Mouse (Mus musculus): ENCODE measurements around the gene Aipl1. TPM values are rescaled to one million over a fixed set of nuclear protein-coding genes. Genes with fewer than 3 reads are reported as not detected.

The Aipl1 gene
- polyA plus RNA-seq, 1 experiment = 1.3 TPM

GRCm38 (mm10) chr11:72027836-72028235 is 9.5 kb downstream of the Aipl1 start:
- Histone ChIP-seq H3K27me3 (ENCODE audit: control insufficient read depth, insufficient read depth, low read length, poor library complexity, severe bottlenecking) (no peaks in the 10 kb centered on the region), H3K4me1 (ENCODE audit: control insufficient read depth, insufficient read depth, low read length) (no peaks in the 10 kb centered on the region), H3K9me3 (replicated peaks; ENCODE audit: control insufficient read depth, insufficient read depth, low read length, poor library complexity, severe bottlenecking) (no peaks in the 10 kb centered on the region), H3K27ac (ENCODE audit: insufficient read depth, low read length) (no peak overlapping the region), H3K9ac (ENCODE audit: low read depth, poor library complexity, severe bottlenecking) (no peak overlapping the region), H3K36me3 (ENCODE audit: control insufficient read depth, insufficient read depth, low read length, poor library complexity, severe bottlenecking) (no peaks in the 10 kb centered on the region), H3K4me3 (ENCODE audit: low read depth, low read length) (no peak overlapping the region)
- TF ChIP-seq EP300 (IDR thresholded peaks at IDR 0.05; ENCODE audit: insufficient read depth, low read depth, low read length) = no peak
- no peak for TF ChIP-seq CTCF (IDR thresholded peaks at IDR 0.05; ENCODE audit: low read depth, low read length)
- TF ChIP-seq POLR2A (IDR thresholded peaks at IDR 0.05; ENCODE audit: insufficient read depth, low read length) = no peak

GRCm38 (mm10) chr11:72026516-72026915 is 10.8 kb downstream of the Aipl1 start:
- Histone ChIP-seq H3K27me3 (ENCODE audit: control insufficient read depth, insufficient read depth, low read length, poor library complexity, severe bottlenecking) (no peaks in the 10 kb centered on the region), H3K36me3 (ENCODE audit: control insufficient read depth, insufficient read depth, low read length, poor library complexity, severe bottlenecking) (no peaks in the 10 kb centered on the region), H3K9ac (ENCODE audit: low read depth, poor library complexity, severe bottlenecking) (no peak overlapping the region), H3K4me1 (ENCODE audit: control insufficient read depth, insufficient read depth, low read length) (no peaks in the 10 kb centered on the region), H3K27ac (ENCODE audit: insufficient read depth, low read length) (no peak overlapping the region), H3K9me3 (replicated peaks; ENCODE audit: control insufficient read depth, insufficient read depth, low read length, poor library complexity, severe bottlenecking) (no peaks in the 10 kb centered on the region), H3K4me3 (ENCODE audit: low read depth, low read length) (no peak overlapping the region)
- TF ChIP-seq EP300 (IDR thresholded peaks at IDR 0.05; ENCODE audit: insufficient read depth, low read depth, low read length) = no peak
- no peak for TF ChIP-seq POLR2A (IDR thresholded peaks at IDR 0.05; ENCODE audit: insufficient read depth, low read length)
- no peak for TF ChIP-seq CTCF (IDR thresholded peaks at IDR 0.05; ENCODE audit: low read depth, low read length)

- H3K9me3 ChIP-seq (replicated peaks; ENCODE audit: control insufficient read depth, insufficient read depth, low read length, poor library complexity, severe bottlenecking) = no peaks in the 10 kb centered on the region
- H3K36me3 ChIP-seq (ENCODE audit: control insufficient read depth, insufficient read depth, low read length, poor library complexity, severe bottlenecking) = no peaks in the 10 kb centered on the region
- TF ChIP-seq POLR2A (IDR thresholded peaks at IDR 0.05; ENCODE audit: insufficient read depth, low read length) (no peak), CTCF (IDR thresholded peaks at IDR 0.05; ENCODE audit: low read depth, low read length) (no peak), EP300 (IDR thresholded peaks at IDR 0.05; ENCODE audit: insufficient read depth, low read depth, low read length) (no peak)
- H3K27me3 ChIP-seq (ENCODE audit: control insufficient read depth, insufficient read depth, low read length, poor library complexity, severe bottlenecking) = no peaks in the 10 kb centered on the region
- H3K27ac ChIP-seq (ENCODE audit: insufficient read depth, low read length) = no peak overlapping the region
- no peak overlapping the region for H3K4me3 ChIP-seq (ENCODE audit: low read depth, low read length)
- H3K4me1 ChIP-seq (ENCODE audit: control insufficient read depth, insufficient read depth, low read length) = no peaks in the 10 kb centered on the region
- no peak overlapping the region for H3K9ac ChIP-seq (ENCODE audit: low read depth, poor library complexity, severe bottlenecking)
Observed at GRCm38 (mm10) chr11:72025843-72026242, 11.5 kb downstream of the Aipl1 start.

- H3K9ac ChIP-seq (ENCODE audit: low read depth, poor library complexity, severe bottlenecking) = no peak overlapping the region
- no peaks in the 10 kb centered on the region for H3K27me3 ChIP-seq (ENCODE audit: control insufficient read depth, insufficient read depth, low read length, poor library complexity, severe bottlenecking)
- no peaks in the 10 kb centered on the region for H3K4me1 ChIP-seq (ENCODE audit: control insufficient read depth, insufficient read depth, low read length)
- no peak overlapping the region for H3K4me3 ChIP-seq (ENCODE audit: low read depth, low read length)
- H3K36me3 ChIP-seq (ENCODE audit: control insufficient read depth, insufficient read depth, low read length, poor library complexity, severe bottlenecking) = no peaks in the 10 kb centered on the region
- H3K9me3 ChIP-seq (replicated peaks; ENCODE audit: control insufficient read depth, insufficient read depth, low read length, poor library complexity, severe bottlenecking) = no peaks in the 10 kb centered on the region
- no peak overlapping the region for H3K27ac ChIP-seq (ENCODE audit: insufficient read depth, low read length)
- TF ChIP-seq POLR2A (IDR thresholded peaks at IDR 0.05; ENCODE audit: insufficient read depth, low read length) (no peak), CTCF (IDR thresholded peaks at IDR 0.05; ENCODE audit: low read depth, low read length) (peak; percentile 69)
Observed at GRCm38 (mm10) chr11:72024193-72024781, 13.0 kb downstream of the Aipl1 start.

- no peaks in the 10 kb centered on the region for H3K4me1 ChIP-seq (ENCODE audit: control insufficient read depth, insufficient read depth, low read length)
- no peak overlapping the region for H3K9ac ChIP-seq (ENCODE audit: low read depth, poor library complexity, severe bottlenecking)
- no peak for TF ChIP-seq POLR2A (IDR thresholded peaks at IDR 0.05; ENCODE audit: insufficient read depth, low read length)
- TF ChIP-seq EP300 (IDR thresholded peaks at IDR 0.05; ENCODE audit: insufficient read depth, low read depth, low read length) = no peak
- TF ChIP-seq CTCF (IDR thresholded peaks at IDR 0.05; ENCODE audit: low read depth, low read length) = peak; percentile 7
- no peak overlapping the region for H3K27ac ChIP-seq (ENCODE audit: insufficient read depth, low read length)
- no peaks in the 10 kb centered on the region for H3K36me3 ChIP-seq (ENCODE audit: control insufficient read depth, insufficient read depth, low read length, poor library complexity, severe bottlenecking)
- no peaks in the 10 kb centered on the region for H3K27me3 ChIP-seq (ENCODE audit: control insufficient read depth, insufficient read depth, low read length, poor library complexity, severe bottlenecking)
- no peaks in the 10 kb centered on the region for H3K9me3 ChIP-seq (replicated peaks; ENCODE audit: control insufficient read depth, insufficient read depth, low read length, poor library complexity, severe bottlenecking)
- no peak overlapping the region for H3K4me3 ChIP-seq (ENCODE audit: low read depth, low read length)
Observed at GRCm38 (mm10) chr11:72023581-72023980, 13.7 kb downstream of the Aipl1 start.

- H3K27me3 ChIP-seq (ENCODE audit: control insufficient read depth, insufficient read depth, low read length, poor library complexity, severe bottlenecking) = no peaks in the 10 kb centered on the region
- no peak overlapping the region for H3K4me3 ChIP-seq (ENCODE audit: low read depth, low read length)
- no peaks in the 10 kb centered on the region for H3K36me3 ChIP-seq (ENCODE audit: control insufficient read depth, insufficient read depth, low read length, poor library complexity, severe bottlenecking)
- H3K9ac ChIP-seq (ENCODE audit: low read depth, poor library complexity, severe bottlenecking) = no peak overlapping the region
- H3K27ac ChIP-seq (ENCODE audit: insufficient read depth, low read length) = no peak overlapping the region
- no peaks in the 10 kb centered on the region for H3K4me1 ChIP-seq (ENCODE audit: control insufficient read depth, insufficient read depth, low read length)
- H3K9me3 ChIP-seq (replicated peaks; ENCODE audit: control insufficient read depth, insufficient read depth, low read length, poor library complexity, severe bottlenecking) = no peaks in the 10 kb centered on the region
- TF ChIP-seq EP300 (IDR thresholded peaks at IDR 0.05; ENCODE audit: insufficient read depth, low read depth, low read length) (0 out of 2 replicates have a peak, but pooled peaks have one; percentile 0), POLR2A (IDR thresholded peaks at IDR 0.05; ENCODE audit: insufficient read depth, low read length) (no peak)
Observed at GRCm38 (mm10) chr11:72022827-72023226, 14.5 kb downstream of the Aipl1 start.

Data from ES-Bruce4 (cell line).